Mouse (Mus musculus): Measurements from ENCODE around the gene Nosip.

- no peak for TF ChIP-seq CTCF (IDR thresholded peaks at IDR 0.05; ENCODE audit: low read depth)
- no peak for TF ChIP-seq EP300 (IDR thresholded peaks at IDR 0.05; ENCODE audit: low read depth)
Measured at GRCm38 (mm10) chr7:45048001-45048890, 14.0 kb upstream of the Nosip start.
